Mouse (Mus musculus): ENCODE data around the gene Jazf1.

GRCm38 (mm10) chr6:52932603-52933178 is 135.7 kb downstream of the Jazf1 start:
- TF ChIP-seq CTCF (conservative IDR thresholded peaks at IDR 0.05 in 1 of 2, IDR thresholded peaks at IDR 0.05 in 1 of 2; ENCODE audit: low read depth in 2 of 2, low read length in 2 of 2): no peak
- TF ChIP-seq GABPA (IDR thresholded peaks at IDR 0.05; ENCODE audit: insufficient replicate concordance, low read depth, low read length): no peak
- no peak for TF ChIP-seq ETS1 (conservative IDR thresholded peaks at IDR 0.05; ENCODE audit: low read depth, low read length)
- no peak for TF ChIP-seq HCFC1 (IDR thresholded peaks at IDR 0.05; ENCODE audit: low read depth, low read length)
- TF ChIP-seq POLR2A (IDR thresholded peaks at IDR 0.05; ENCODE audit: low read depth, low read length): no peak
- TF ChIP-seq ZNF384 (IDR thresholded peaks at IDR 0.05; ENCODE audit: low read depth, low read length): no peak
- TF ChIP-seq MAFK (IDR thresholded peaks at IDR 0.05; ENCODE audit: insufficient replicate concordance, low read length): no peak
- TF ChIP-seq CHD2 (IDR thresholded peaks at IDR 0.05; ENCODE audit: low read length): no peak
- TF ChIP-seq MAZ (IDR thresholded peaks at IDR 0.05; ENCODE audit: low read depth, low read length): no peak
- TF ChIP-seq MAX (IDR thresholded peaks at IDR 0.05; ENCODE audit: low read length): no peak
- no peak for TF ChIP-seq JUN (IDR thresholded peaks at IDR 0.05; ENCODE audit: insufficient read depth, low read depth, low read length)
- TF ChIP-seq E2F4 (IDR thresholded peaks at IDR 0.05; ENCODE audit: insufficient replicate concordance, low read depth, low read length): no peak
